Mouse (Mus musculus): ENCODE measurements at regions not wholly inside any gene's neighbourhood (a gene's known extent, or its start where the extent isn't known, plus 50 kb on each side); places are given as distances from the start of the nearest gene placed in this dataset.

DNA sequence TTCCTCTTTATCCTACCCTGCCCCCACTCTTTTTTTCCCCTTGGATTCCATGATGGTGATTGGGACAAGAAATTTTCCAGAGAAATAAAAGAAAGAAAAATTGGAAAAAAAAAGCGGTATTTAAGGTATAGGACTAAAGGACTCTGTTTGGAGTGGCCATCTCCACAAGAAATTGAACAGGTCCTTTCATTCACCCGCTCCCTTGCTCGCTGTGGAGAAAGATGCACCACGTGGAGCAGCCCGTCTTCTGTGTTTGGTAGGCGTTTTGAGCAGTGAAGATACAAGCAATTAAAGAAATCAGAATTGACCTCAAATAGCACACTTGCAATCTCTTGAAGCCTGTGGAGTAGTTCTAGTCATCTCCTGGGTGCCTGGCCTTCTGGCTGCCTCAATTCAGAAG is 126.3 kb upstream of the Atp11c start:
- WGBS, result 26% methylated on average over 6 of the region's 6 CpGs
- no peaks in the 10 kb centered on the region for H3K36me3 ChIP-seq (replicated peaks)
- peaks cover 10% of the 10 kb centered on the region for H3K27me3 ChIP-seq (ENCODE audit: poor library complexity, severe bottlenecking)
- H3K9me3 ChIP-seq, result no peaks in the 10 kb centered on the region
- 0 out of 2 replicates have a peak overlapping the region, but pooled peaks have one; percentile 15 for H3K27ac ChIP-seq
- peaks cover 25% of the 10 kb centered on the region for H3K4me1 ChIP-seq
- no peak for DNase-seq (ENCODE audit: extremely low spot score, low spot score)
- no peak overlapping the region for H3K4me3 ChIP-seq

DNA sequence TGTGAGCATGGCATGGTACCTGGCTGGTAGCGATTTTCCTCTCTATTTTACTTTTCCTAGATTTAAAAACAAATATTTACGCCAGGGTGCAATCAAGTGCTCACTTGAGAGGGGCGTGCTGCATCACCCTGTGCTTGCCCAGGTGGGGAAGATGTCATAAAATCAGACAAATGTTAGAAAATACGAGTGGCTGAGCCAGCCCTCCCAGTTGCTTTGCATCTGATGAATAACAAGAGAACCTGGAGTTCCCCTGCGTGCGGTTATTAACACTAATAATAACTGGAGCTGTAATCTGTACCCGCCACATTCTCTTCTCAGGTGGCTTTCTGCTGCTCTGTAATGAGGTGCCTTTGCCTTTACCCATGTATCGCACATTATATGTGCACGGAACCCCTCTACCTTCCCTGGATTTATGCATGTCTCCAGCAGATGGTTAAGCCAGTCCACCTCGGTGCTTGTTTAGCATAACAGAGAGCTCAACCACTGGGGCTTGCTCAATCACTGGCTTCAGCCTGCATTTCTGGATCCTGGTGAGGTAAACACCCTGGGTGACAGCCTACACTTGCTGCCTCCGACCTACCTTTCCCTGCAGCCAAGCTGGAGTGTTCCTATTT is 125.8 kb upstream of the Atp11c start:
- 13% methylated on average over 11 of the region's 11 CpGs for WGBS
- no peak for DNase-seq (ENCODE audit: extremely low spot score, low spot score)
- H3K36me3 ChIP-seq (replicated peaks), result no peaks in the 10 kb centered on the region
- H3K4me3 ChIP-seq, result peak overlapping the region; percentile 30
- H3K27me3 ChIP-seq (ENCODE audit: poor library complexity, severe bottlenecking), result peaks cover 10% of the 10 kb centered on the region
- H3K27ac ChIP-seq, result no peak overlapping the region
- H3K4me1 ChIP-seq, result peaks cover 25% of the 10 kb centered on the region
- H3K9me3 ChIP-seq, result no peaks in the 10 kb centered on the region

- DNase-seq (ENCODE audit: extremely low spot score, low spot score), result no peak
- H3K36me3 ChIP-seq (replicated peaks), result no peaks in the 10 kb centered on the region
- WGBS, result 58% methylated on average over 7 of the region's 7 CpGs
- H3K27ac ChIP-seq, result no peak overlapping the region
- H3K4me3 ChIP-seq, result no peak overlapping the region
- H3K27me3 ChIP-seq (ENCODE audit: poor library complexity, severe bottlenecking), result no peaks in the 10 kb centered on the region
- H3K9me3 ChIP-seq, result no peaks in the 10 kb centered on the region
- peaks cover 14% of the 10 kb centered on the region for H3K4me1 ChIP-seq
Observed at GRCm38 (mm10) chrX:60681036-60681706, 88.7 kb upstream of the Atp11c start.

- WGBS, result 39% methylated on average over 10 of the region's 10 CpGs
- Histone ChIP-seq H3K4me1 (peaks cover 13% of the 10 kb centered on the region; the same call in 1 of the 2 replicates), H3K27me3 (ENCODE audit: poor library complexity, severe bottlenecking) (no peaks in the 10 kb centered on the region; the same call in 1 of the 2 replicates), H3K36me3 (replicated peaks) (no peaks in the 10 kb centered on the region), H3K4me3 (0 out of 2 replicates have a peak overlapping the region, but pooled peaks have one; percentile 10), H3K27ac (peak overlapping the region; percentile 20; the same call in 1 of the 2 replicates), H3K9me3 (no peaks in the 10 kb centered on the region)
- DNase-seq (ENCODE audit: extremely low spot score, low spot score), result peak; percentile 23
Observed at GRCm38 (mm10) chrX:60644726-60645318, 52.3 kb upstream of the Atp11c start.

Data from forebrain, embryonic 10.5 days (tissue).